Mouse (Mus musculus): ENCODE data around the gene Dph2. TPM values are rescaled to one million over a fixed set of nuclear protein-coding genes. Genes with fewer than 3 reads are reported as not detected.

Dph2 gene
- polyA plus RNA-seq, 1 experiment = not detected

GRCm38 (mm10) chr4:117924916-117925315, 33.1 kb upstream of the Dph2 start:
- H3K27ac ChIP-seq (ENCODE audit: insufficient read depth, low read depth, low read length) = no peak overlapping the region
- no peak overlapping the region for H3K4me3 ChIP-seq (ENCODE audit: insufficient read depth, low read depth, low read length)
- 68% methylated on average over 5 of the region's 6 CpGs for WGBS
- no peak for TF ChIP-seq POLR2A (IDR thresholded peaks at IDR 0.05; ENCODE audit: insufficient read depth, low read depth, low read length)
- peaks cover 32% of the 10 kb centered on the region for H3K4me1 ChIP-seq (ENCODE audit: control insufficient read depth, insufficient read depth, low read length)

- no peak overlapping the region for H3K27ac ChIP-seq (ENCODE audit: insufficient read depth, low read depth, low read length)
- no peak overlapping the region for H3K4me3 ChIP-seq (ENCODE audit: insufficient read depth, low read depth, low read length)
- TF ChIP-seq POLR2A (IDR thresholded peaks at IDR 0.05; ENCODE audit: insufficient read depth, low read depth, low read length) (no peak), CTCF (IDR thresholded peaks at IDR 0.05; ENCODE audit: insufficient read depth, low read depth, low read length) (no peak)
- WGBS = 55% methylated on average over 2 of the region's 2 CpGs
- H3K4me1 ChIP-seq (ENCODE audit: control insufficient read depth, insufficient read depth, low read length) = peaks cover 20% of the 10 kb centered on the region
These were observed 31.6 kb upstream of the Dph2 start for GRCm38 (mm10) chr4:117923450-117923849.

GRCm38 (mm10) chr4:117921358-117921757, 29.5 kb upstream of the Dph2 start:
- Histone ChIP-seq H3K27ac (ENCODE audit: insufficient read depth, low read depth, low read length) (no peak overlapping the region), H3K4me3 (ENCODE audit: insufficient read depth, low read depth, low read length) (no peak overlapping the region), H3K4me1 (ENCODE audit: control insufficient read depth, insufficient read depth, low read length) (peaks cover 4% of the 10 kb centered on the region)
- WGBS = 87% methylated on average over 2 of the region's 2 CpGs
- no peak for TF ChIP-seq POLR2A (IDR thresholded peaks at IDR 0.05; ENCODE audit: insufficient read depth, low read depth, low read length)
- TF ChIP-seq CTCF (IDR thresholded peaks at IDR 0.05; ENCODE audit: insufficient read depth, low read depth, low read length) = no peak

- no peak overlapping the region for H3K27ac ChIP-seq (ENCODE audit: insufficient read depth, low read depth, low read length)
- 86% methylated on average over 5 of the region's 5 CpGs for WGBS
- no peak overlapping the region for H3K4me3 ChIP-seq (ENCODE audit: insufficient read depth, low read depth, low read length)
- TF ChIP-seq CTCF (IDR thresholded peaks at IDR 0.05; ENCODE audit: insufficient read depth, low read depth, low read length) (no peak), POLR2A (IDR thresholded peaks at IDR 0.05; ENCODE audit: insufficient read depth, low read depth, low read length) (no peak)
- H3K4me1 ChIP-seq (ENCODE audit: control insufficient read depth, insufficient read depth, low read length) = no peaks in the 10 kb centered on the region
These were observed 26.9 kb upstream of the Dph2 start for GRCm38 (mm10) chr4:117918762-117919161.

- H3K27ac ChIP-seq (ENCODE audit: insufficient read depth, low read depth, low read length) = no peak overlapping the region
- peaks cover 2% of the 10 kb centered on the region; the same call in 1 of the 2 replicates for H3K4me1 ChIP-seq (ENCODE audit: control insufficient read depth, insufficient read depth, low read length)
- 44% methylated on average over 3 of the region's 3 CpGs for WGBS
- TF ChIP-seq CTCF (IDR thresholded peaks at IDR 0.05; ENCODE audit: insufficient read depth, low read depth, low read length) (no peak), POLR2A (IDR thresholded peaks at IDR 0.05; ENCODE audit: insufficient read depth, low read depth, low read length) (no peak)
- H3K4me3 ChIP-seq (ENCODE audit: insufficient read depth, low read depth, low read length) = no peak overlapping the region
These were observed 26.4 kb upstream of the Dph2 start for GRCm38 (mm10) chr4:117918261-117918660.

- Histone ChIP-seq H3K27ac (ENCODE audit: insufficient read depth, low read depth, low read length) (no peak overlapping the region), H3K4me3 (ENCODE audit: insufficient read depth, low read depth, low read length) (no peak overlapping the region), H3K4me1 (ENCODE audit: control insufficient read depth, insufficient read depth, low read length) (peaks cover 5% of the 10 kb centered on the region; the same call in 1 of the 2 replicates)
- TF ChIP-seq CTCF (IDR thresholded peaks at IDR 0.05; ENCODE audit: insufficient read depth, low read depth, low read length) = no peak
- no peak for TF ChIP-seq POLR2A (IDR thresholded peaks at IDR 0.05; ENCODE audit: insufficient read depth, low read depth, low read length)
- 93% methylated on average over 4 of the region's 4 CpGs for WGBS
These were observed 26.0 kb upstream of the Dph2 start for GRCm38 (mm10) chr4:117917847-117918246.

GRCm38 (mm10) chr4:117917402-117917801, 25.6 kb upstream of the Dph2 start:
- H3K27ac ChIP-seq (ENCODE audit: insufficient read depth, low read depth, low read length) = no peak overlapping the region
- WGBS = 94% methylated on average over 4 of the region's 4 CpGs

GRCm38 (mm10) chr4:117916386-117916785, 24.6 kb upstream of the Dph2 start:
- TF ChIP-seq CTCF (IDR thresholded peaks at IDR 0.05; ENCODE audit: insufficient read depth, low read depth, low read length) (no peak), POLR2A (IDR thresholded peaks at IDR 0.05; ENCODE audit: insufficient read depth, low read depth, low read length) (no peak)
- Histone ChIP-seq H3K27ac (ENCODE audit: insufficient read depth, low read depth, low read length) (no peak overlapping the region), H3K4me1 (ENCODE audit: control insufficient read depth, insufficient read depth, low read length) (peaks cover 19% of the 10 kb centered on the region), H3K4me3 (ENCODE audit: insufficient read depth, low read depth, low read length) (no peak overlapping the region)
- 83% methylated on average over 5 of the region's 5 CpGs for WGBS

More at GRCm38 (mm10) chr4:117917402-117917801, 25.6 kb upstream of the Dph2 start:
- no peak for TF ChIP-seq CTCF (IDR thresholded peaks at IDR 0.05; ENCODE audit: insufficient read depth, low read depth, low read length)
- no peak for TF ChIP-seq POLR2A (IDR thresholded peaks at IDR 0.05; ENCODE audit: insufficient read depth, low read depth, low read length)
- Histone ChIP-seq H3K4me1 (ENCODE audit: control insufficient read depth, insufficient read depth, low read length) (peaks cover 10% of the 10 kb centered on the region), H3K4me3 (ENCODE audit: insufficient read depth, low read depth, low read length) (no peak overlapping the region)

- TF ChIP-seq POLR2A (IDR thresholded peaks at IDR 0.05; ENCODE audit: insufficient read depth, low read depth, low read length) (no peak), CTCF (IDR thresholded peaks at IDR 0.05; ENCODE audit: insufficient read depth, low read depth, low read length) (no peak)
- Histone ChIP-seq H3K4me3 (ENCODE audit: insufficient read depth, low read depth, low read length) (peak overlapping the region; percentile 81), H3K27ac (ENCODE audit: insufficient read depth, low read depth, low read length) (peak overlapping the region; percentile 17; the same call in 1 of the 2 replicates), H3K4me1 (ENCODE audit: control insufficient read depth, insufficient read depth, low read length) (peaks cover 19% of the 10 kb centered on the region)
- WGBS = 1% methylated on average over 19 of the region's 19 CpGs
These were observed 23.8 kb upstream of the Dph2 start for GRCm38 (mm10) chr4:117915489-117916105.
